Mouse (Mus musculus) embryonic facial prominence, embryonic 14.5 days (tissue): ENCODE measurements at regions not wholly inside any gene's neighbourhood (a gene's known extent, or its start where the extent isn't known, plus 50 kb on each side); places are given as distances from the start of the nearest gene placed in this dataset.

Experiments
- ATAC-seq: fragments of 200-750 bp; cut with Nextera tagmentation; 2 replicates; pipeline ENCODE4 v1.8.0; 2017; ENCODE audit warnings: low read depth, moderate number of reproducible peaks, moderate TSS enrichment
- DNase-seq: peaks from one replicate; pipeline ENCODE4 v3.0.0-alpha.2; 2015; ENCODE audit warnings: low spot score
- H3K27ac ChIP-seq: fragments of 300-500 bp; sonication (generic); replicated peaks from 2 replicates; pipeline ENCODE4 v1.5.1; 2014; ENCODE audit warnings: low read depth, mild to moderate bottlenecking, low read length, moderate library complexity
- H3K27me3 ChIP-seq: fragments of 300-500 bp; sonication (generic); replicated peaks from 2 replicates; pipeline ENCODE4 v1.6.1; 2014; ENCODE audit warnings: low read length; ENCODE audit not compliant: control insufficient read depth, insufficient read depth
- H3K36me3 ChIP-seq: fragments of 300-500 bp; sonication (generic); 2 replicates; pipeline ENCODE4 v1.6.1; 2014; ENCODE audit warnings: low read length, mixed read lengths; ENCODE audit not compliant: control insufficient read depth, insufficient read depth
- H3K4me1 ChIP-seq: fragments of 300-500 bp; sonication (generic); 2 replicates; pipeline ENCODE4 v1.6.1; 2014; ENCODE audit warnings: antibody characterized with exemption, low read length; ENCODE audit not compliant: control insufficient read depth, insufficient read depth
- H3K4me2 ChIP-seq: fragments of 300-500 bp; sonication (generic); 2 replicates; pipeline ENCODE4 v1.6.1; 2014; ENCODE audit warnings: low read depth, mild to moderate bottlenecking, low read length, moderate library complexity, mixed read lengths
- H3K4me3 ChIP-seq: fragments of 300-500 bp; sonication (generic); 2 replicates; pipeline ENCODE4 v1.5.1; 2014; ENCODE audit warnings: low read depth, mild to moderate bottlenecking, low read length
- H3K9ac ChIP-seq: fragments of 300-500 bp; sonication (generic); 2 replicates; pipeline ENCODE4 v1.6.1; 2014; ENCODE audit warnings: low read depth, mild to moderate bottlenecking, low read length, moderate library complexity, mixed read lengths
- H3K9me3 ChIP-seq: fragments of 300-500 bp; sonication (generic); 2 replicates; pipeline ENCODE4 v1.6.1; 2016; ENCODE audit warnings: low read length; ENCODE audit not compliant: control insufficient read depth
- WGBS: fragments of 180-500 bp; shearing (Covaris S2); extraction: QIAGEN DNeasy Blood & Tissue Kit; methylation state at CpG from one replicate; pipeline ENCODE4 v1.1.7; 2014; 5-methylcytosine and 5-hydroxymethylcytosine counted together

- DNase-seq: no peak
- no peak overlapping the region for H3K27ac ChIP-seq
- no peak overlapping the region for H3K4me3 ChIP-seq
- no peaks in the 10 kb centered on the region for H3K9me3 ChIP-seq
- no peak overlapping the region for H3K4me2 ChIP-seq
- H3K36me3 ChIP-seq: no peaks in the 10 kb centered on the region
- no peak overlapping the region for H3K9ac ChIP-seq
- H3K27me3 ChIP-seq: no peaks in the 10 kb centered on the region
- H3K4me1 ChIP-seq: peaks cover 3% of the 10 kb centered on the region; the same call in 1 of the 2 replicates
- WGBS: 70% methylated on average over 14 of the region's 14 CpGs
- ATAC-seq: no peak
Measured at GRCm38 (mm10) chr16:95929700-95930435, 60.9 kb downstream of the Psmg1 start.

- Histone ChIP-seq H3K9me3 (no peaks in the 10 kb centered on the region), H3K4me3 (no peak overlapping the region), H3K27ac (no peak overlapping the region; the same call in 1 of the 2 replicates), H3K4me2 (no peak overlapping the region), H3K9ac (no peak overlapping the region), H3K4me1 (peaks cover 3% of the 10 kb centered on the region; the same call in 1 of the 2 replicates), H3K36me3 (no peaks in the 10 kb centered on the region), H3K27me3 (no peaks in the 10 kb centered on the region)
- 57% methylated on average over 18 of the region's 18 CpGs for WGBS
- ATAC-seq: peak; percentile 26; the same call in 1 of the 2 replicates
- peak; percentile 30 for DNase-seq
Measured at GRCm38 (mm10) chr16:95928290-95929260, 62.2 kb downstream of the Psmg1 start.

GRCm38 (mm10) chr16:95926558-95926957 lies 64.2 kb downstream of the Psmg1 start:
- H3K9me3 ChIP-seq: no peaks in the 10 kb centered on the region
- no peak overlapping the region for H3K9ac ChIP-seq
- DNase-seq: no peak
- H3K4me1 ChIP-seq: peaks cover 11% of the 10 kb centered on the region
- H3K36me3 ChIP-seq: no peaks in the 10 kb centered on the region
- no peak overlapping the region for H3K4me3 ChIP-seq
- no peak overlapping the region for H3K27ac ChIP-seq
- no peak overlapping the region for H3K4me2 ChIP-seq
- no peak for ATAC-seq
- 72% methylated on average over 6 of the region's 6 CpGs for WGBS
- no peaks in the 10 kb centered on the region for H3K27me3 ChIP-seq

DNA sequence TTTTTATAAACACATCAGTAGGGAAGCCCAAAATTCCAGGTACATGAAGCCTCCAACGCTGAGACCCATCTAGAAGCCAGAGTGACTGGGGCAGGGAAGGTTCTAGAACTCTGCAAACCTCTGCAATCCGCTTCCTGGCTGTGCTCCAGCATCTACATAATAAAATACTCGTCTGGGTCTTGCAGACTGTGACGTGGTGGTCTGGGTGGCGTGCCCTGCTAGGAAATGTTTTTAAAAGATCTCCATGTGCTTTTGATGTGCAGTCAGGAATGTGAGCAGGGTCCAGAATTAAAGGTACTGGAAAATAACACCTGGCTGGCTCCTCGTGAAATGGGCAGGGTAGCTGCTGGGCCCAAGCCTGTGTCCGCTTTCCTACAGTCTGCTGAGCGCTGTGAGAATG lies 66.0 kb downstream of the Psmg1 start:
- no peaks in the 10 kb centered on the region for H3K9me3 ChIP-seq
- no peak overlapping the region for H3K4me3 ChIP-seq
- ATAC-seq: peak; percentile 10
- WGBS: 56% methylated on average over 8 of the region's 8 CpGs
- no peaks in the 10 kb centered on the region for H3K27me3 ChIP-seq
- DNase-seq: peak; percentile 43
- H3K9ac ChIP-seq: no peak overlapping the region
- peaks cover 11% of the 10 kb centered on the region for H3K4me1 ChIP-seq
- H3K27ac ChIP-seq: 0 out of 2 replicates have a peak overlapping the region, but pooled peaks have one; percentile 33
- no peaks in the 10 kb centered on the region for H3K36me3 ChIP-seq
- H3K4me2 ChIP-seq: no peak overlapping the region

GRCm38 (mm10) chr16:95923991-95924390 lies 66.8 kb downstream of the Psmg1 start:
- Histone ChIP-seq H3K27me3 (no peaks in the 10 kb centered on the region), H3K4me2 (no peak overlapping the region), H3K9ac (no peak overlapping the region), H3K36me3 (no peaks in the 10 kb centered on the region), H3K4me1 (peaks cover 8% of the 10 kb centered on the region), H3K9me3 (no peaks in the 10 kb centered on the region), H3K4me3 (no peak overlapping the region), H3K27ac (no peak overlapping the region)
- WGBS: 94% methylated on average over 6 of the region's 7 CpGs
- ATAC-seq: no peak
- no peak for DNase-seq

- H3K9me3 ChIP-seq: no peaks in the 10 kb centered on the region
- no peaks in the 10 kb centered on the region for H3K27me3 ChIP-seq
- peak overlapping the region; percentile 67 for H3K27ac ChIP-seq
- no peak overlapping the region for H3K9ac ChIP-seq
- ATAC-seq (peak; percentile 60), DNase-seq (peak; percentile 84)
- H3K4me3 ChIP-seq: no peak overlapping the region
- peaks cover 8% of the 10 kb centered on the region for H3K4me1 ChIP-seq
- no peaks in the 10 kb centered on the region for H3K36me3 ChIP-seq
- WGBS: 40% methylated on average over 9 of the region's 9 CpGs
- H3K4me2 ChIP-seq: no peak overlapping the region
Measured at GRCm38 (mm10) chr16:95922369-95922934, 68.3 kb downstream of the Psmg1 start.

DNA sequence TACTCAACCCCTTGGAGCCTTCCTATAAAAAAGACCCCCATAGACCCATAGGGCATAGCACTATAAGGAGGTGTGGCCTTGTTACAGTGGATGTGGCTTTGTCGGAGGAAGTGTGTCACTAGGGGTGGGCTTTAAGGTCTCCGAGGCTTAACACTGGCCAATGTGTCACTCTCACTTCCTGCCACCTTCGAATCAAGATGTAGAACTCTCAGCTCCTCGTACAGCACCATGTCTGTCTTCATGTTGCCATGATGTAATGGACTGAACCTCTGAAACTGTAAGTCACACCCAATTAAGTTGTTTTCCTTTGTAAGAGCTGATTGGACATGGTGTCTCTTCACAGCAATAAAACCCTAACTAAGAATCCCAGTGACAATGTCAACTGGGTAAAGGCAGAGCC lies 69.6 kb downstream of the Psmg1 start:
- Histone ChIP-seq H3K36me3 (no peaks in the 10 kb centered on the region), H3K4me3 (no peak overlapping the region), H3K27ac (no peak overlapping the region), H3K27me3 (no peaks in the 10 kb centered on the region), H3K4me1 (peaks cover 8% of the 10 kb centered on the region), H3K4me2 (no peak overlapping the region), H3K9ac (no peak overlapping the region), H3K9me3 (no peaks in the 10 kb centered on the region)
- ATAC-seq (no peak), DNase-seq (no peak)
- WGBS: 79% methylated on average over 4 of the region's 4 CpGs

DNA sequence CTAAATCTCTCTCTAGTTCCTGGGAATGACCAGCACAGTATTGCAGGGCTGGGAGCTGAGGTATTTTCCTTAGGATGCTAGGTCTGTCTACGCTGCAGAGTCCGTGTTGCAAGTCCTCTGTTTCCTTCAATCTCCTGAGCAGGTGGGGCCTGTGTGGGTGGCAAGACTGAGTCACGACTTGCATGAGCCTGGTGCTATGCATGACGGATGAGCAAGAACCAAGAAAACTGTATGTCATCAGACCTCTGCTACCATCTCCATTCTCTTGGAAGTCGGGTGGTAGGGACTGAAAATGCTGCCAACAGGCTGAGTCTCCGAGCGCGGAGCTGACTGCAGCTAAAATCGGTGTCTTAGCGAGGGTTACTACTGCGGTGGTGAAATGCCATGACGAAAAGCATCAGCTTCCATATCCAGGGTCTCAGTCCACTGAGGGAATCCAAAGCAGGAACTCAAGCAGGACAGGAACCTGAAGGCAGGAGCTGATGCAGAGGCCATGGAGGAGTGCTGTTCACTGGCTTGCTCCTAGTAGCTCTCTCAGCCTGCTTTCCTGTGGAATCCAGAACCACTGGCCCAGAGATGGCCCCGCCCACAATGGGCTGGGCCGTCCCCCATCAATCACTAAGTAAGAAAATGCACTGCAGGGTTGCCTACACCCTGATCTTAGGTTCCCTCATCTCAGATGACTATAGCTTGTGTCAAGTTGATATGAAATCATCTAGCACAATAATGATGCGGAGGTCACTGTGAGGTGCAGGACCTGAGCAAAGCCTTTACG lies 71.9 kb downstream of the Psmg1 start:
- no peaks in the 10 kb centered on the region for H3K9me3 ChIP-seq
- H3K4me3 ChIP-seq: no peak overlapping the region
- no peak overlapping the region for H3K4me2 ChIP-seq
- no peaks in the 10 kb centered on the region for H3K36me3 ChIP-seq
- no peak overlapping the region for H3K9ac ChIP-seq
- no peak overlapping the region for H3K27ac ChIP-seq
- WGBS: 90% methylated on average over 16 of the region's 16 CpGs
- H3K27me3 ChIP-seq: no peaks in the 10 kb centered on the region
- DNase-seq (no peak), ATAC-seq (no peak)
- peaks cover 8% of the 10 kb centered on the region for H3K4me1 ChIP-seq
